Mouse (Mus musculus): ENCODE measurements around the gene Pno1.
"Not testable (repeated sequence)": the region's sequence is repeated elsewhere in the genome, so short reads cannot be mapped to it uniquely, and the experiment has no call there.

Pno1 gene

GRCm38 (mm10) chr11:17211258-17212140 lies at the start of gene Pno1:
Gene Pno1, minus strand, starts transcription at chr11:17211568.
- DNase-seq (ENCODE audit: low spot score): peak; percentile 97

- no peak for DNase-seq (ENCODE audit: low spot score)
These were observed 46.5 kb upstream of the Pno1 start for GRCm38 (mm10) chr11:17257861-17258260.

DNA sequence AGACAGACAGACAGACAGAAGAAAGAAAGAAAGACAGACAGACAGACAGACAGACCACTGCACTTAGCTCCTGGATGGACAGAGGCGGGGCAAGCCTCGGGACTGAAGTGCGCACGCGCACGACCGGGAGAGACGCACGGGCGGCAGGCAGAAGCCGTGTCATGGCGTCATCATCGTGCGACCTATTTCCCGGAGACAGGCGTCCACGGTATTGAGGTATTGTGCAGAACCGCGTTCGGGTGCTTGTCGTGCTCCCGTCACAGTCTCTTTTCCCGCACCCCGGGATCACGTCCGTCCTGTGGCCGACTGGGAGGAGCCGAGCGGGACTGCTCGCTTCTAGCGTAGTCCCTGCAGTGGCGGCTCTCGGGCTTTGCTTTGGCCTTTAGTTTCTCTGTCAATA lies 46.1 kb upstream of the Pno1 start, which contains the start of gene C1d:
Gene C1d (plus strand): TSS at position 137 of the 400 bp plus-strand sequence.
- peak; percentile 95 for DNase-seq (ENCODE audit: low spot score)

DNA sequence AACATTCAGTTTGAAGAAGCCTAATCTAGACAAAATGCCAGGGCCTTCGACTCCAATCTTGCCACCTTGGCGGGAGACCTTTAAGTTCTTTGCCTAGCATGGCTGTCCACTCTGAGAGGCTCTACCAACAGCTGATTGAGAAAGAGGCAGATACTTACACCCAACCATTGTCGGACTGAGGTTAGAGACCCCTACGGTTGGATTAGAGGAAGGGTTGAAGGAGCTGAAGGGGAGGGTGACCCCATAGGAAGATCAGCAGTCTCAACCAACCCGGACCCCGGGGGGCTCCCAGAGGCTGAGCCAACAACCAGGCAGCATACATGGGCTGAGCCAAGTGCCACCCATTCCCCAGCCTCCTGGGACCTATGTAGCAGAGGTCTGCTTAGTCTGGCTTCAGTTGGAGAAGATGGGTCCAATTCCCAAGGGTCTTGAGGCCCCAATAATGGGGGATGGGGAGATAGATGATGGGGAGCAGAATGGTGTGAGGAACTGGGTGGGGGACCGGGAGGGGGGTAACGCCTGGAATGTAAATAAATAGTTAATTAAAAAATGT lies 45.5 kb upstream of the Pno1 start:
- DNase-seq (ENCODE audit: low spot score): no peak

GRCm38 (mm10) chr11:17248715-17249114 lies 37.3 kb upstream of the Pno1 start:
- DNase-seq (ENCODE audit: low spot score): no peak

DNA sequence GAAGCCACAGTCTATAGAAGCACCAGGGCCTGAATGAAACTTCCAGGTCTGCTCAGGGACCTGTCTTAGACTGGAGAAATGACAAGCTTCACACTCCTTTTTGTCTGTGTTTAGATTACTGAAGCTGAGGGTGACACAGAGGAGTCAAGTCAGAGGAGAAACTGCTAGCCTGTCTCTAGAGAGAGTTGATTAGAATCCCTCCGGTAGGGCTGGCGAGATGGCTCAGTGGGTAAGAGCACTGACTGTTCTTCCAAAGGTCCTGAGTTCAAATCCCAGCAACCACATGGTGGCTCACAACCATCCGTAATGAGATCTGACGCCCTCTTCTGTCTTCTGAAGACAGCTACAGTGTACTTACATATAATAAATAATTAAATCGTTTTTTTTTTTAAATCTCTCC lies 27.2 kb upstream of the Pno1 start:
- DNase-seq (ENCODE audit: low spot score): not testable (repeated sequence)

GRCm38 (mm10) chr11:17236449-17237037 lies 25.2 kb upstream of the Pno1 start:
- no peak for DNase-seq (ENCODE audit: low spot score)

DNA sequence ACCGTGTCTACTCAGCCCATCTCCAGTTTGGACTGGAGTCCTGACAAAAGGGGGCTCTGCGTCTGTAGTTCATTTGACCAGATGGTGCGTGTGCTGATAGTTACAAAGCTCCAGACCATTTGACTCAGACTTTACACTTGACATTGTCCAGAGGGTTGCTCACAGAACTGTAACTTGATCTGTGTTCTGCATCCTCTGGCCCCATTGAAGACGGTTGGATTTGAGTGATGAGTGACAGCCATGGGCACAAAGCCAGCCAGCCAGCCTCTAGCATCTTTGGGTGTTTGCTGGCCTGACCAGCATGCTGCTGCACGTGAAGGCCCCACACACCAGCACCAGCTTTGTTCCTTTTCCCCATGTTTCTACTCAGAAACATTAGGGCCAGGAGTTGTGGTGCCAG lies 21.4 kb upstream of the Pno1 start:
- DNase-seq (ENCODE audit: low spot score): peak; percentile 7

- no peak for DNase-seq (ENCODE audit: low spot score)
These were observed 9.8 kb upstream of the Pno1 start for GRCm38 (mm10) chr11:17221126-17221525.

GRCm38 (mm10) chr11:17215475-17215874 lies 4.1 kb upstream of the Pno1 start:
- DNase-seq (ENCODE audit: low spot score): no peak

DNA sequence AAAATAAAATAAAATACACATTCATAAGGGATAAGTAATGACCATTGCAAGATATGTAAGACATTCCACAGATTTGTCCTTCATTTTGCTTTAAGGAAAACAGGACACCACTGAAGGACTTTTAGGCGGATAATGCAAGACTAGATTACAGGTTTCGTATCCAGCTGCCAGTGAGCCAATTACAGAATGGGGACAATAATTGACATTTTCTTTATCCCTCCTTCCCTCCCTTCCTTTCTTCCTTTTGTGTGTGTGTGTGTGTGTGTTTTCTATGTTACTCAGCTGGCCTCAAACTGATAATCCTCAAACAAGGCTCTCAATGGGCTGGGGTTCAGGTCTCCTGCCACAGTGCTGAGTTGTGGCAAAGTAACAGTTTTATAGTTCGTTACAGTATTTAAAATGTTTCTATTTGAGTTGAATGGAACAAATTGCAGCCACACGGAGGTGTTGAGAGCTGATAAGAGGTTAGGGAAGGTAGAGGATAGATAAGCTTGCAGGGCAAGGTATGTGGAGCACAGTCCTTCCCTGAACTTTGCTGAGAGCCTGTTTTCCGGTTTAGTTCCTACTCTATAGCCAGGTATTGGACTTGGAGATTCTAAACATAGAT lies 1.6 kb upstream of the Pno1 start:
- no peak for DNase-seq (ENCODE audit: low spot score)

GRCm38 (mm10) chr11:17212141-17212495 lies 750 bp upstream of the Pno1 start:
- no peak for DNase-seq (ENCODE audit: low spot score)

DNA sequence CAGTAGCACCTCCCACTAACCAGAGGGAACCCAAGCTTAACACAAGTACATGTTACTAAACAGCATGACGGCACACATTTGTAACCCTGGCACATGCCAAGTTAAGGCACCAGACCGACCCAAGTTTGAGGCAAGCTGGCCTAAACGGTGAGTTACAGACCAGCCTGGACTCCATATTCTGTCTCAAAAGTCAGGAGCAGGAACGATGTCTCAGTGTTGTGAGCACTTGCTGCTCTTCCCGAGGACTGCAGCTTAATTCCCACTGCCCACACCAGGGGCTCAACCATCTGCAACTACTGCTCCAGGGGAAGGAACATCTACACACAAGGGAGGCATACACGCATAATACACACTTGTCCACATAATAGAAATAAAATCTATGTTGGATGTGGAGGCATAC lies 8.9 kb downstream of the Pno1 start:
- DNase-seq (ENCODE audit: low spot score): no peak

- DNase-seq (ENCODE audit: low spot score): no peak
These were observed 10.4 kb downstream of the Pno1 start for GRCm38 (mm10) chr11:17200936-17201335.

DNA sequence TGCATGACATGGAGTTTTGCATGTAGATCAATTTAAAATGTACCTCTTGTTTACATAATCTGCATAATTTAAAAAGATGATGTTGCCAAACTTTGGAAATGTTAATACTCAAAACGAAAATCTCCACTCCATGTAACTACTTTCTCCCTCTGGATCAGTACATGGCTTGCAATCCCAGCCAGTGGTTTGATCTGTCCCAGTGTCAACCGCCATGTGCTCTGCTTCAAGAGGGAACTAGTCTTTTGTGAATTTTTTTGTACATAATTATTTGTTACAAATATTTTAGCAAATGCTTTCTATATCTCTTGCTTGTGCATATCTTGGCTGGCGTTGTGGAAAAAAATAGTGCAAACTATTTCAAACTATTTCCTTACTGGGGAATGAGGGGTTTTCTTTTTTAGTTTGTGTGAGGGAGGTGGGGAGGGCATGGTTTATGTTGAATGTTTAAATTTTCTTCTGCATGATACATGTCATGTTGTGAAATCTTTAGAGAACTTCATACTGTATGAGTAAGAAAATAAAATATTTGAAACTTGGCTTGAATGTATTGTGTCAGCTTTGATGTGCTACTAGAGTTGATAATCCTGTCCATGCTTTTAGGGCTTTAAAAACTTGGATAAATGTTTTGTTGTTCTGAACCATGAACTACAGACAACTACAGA lies 11.4 kb downstream of the Pno1 start:
- DNase-seq (ENCODE audit: low spot score): no peak

GRCm38 (mm10) chr11:17199170-17199569 lies 12.2 kb downstream of the Pno1 start:
- no peak for DNase-seq (ENCODE audit: low spot score)

DNA sequence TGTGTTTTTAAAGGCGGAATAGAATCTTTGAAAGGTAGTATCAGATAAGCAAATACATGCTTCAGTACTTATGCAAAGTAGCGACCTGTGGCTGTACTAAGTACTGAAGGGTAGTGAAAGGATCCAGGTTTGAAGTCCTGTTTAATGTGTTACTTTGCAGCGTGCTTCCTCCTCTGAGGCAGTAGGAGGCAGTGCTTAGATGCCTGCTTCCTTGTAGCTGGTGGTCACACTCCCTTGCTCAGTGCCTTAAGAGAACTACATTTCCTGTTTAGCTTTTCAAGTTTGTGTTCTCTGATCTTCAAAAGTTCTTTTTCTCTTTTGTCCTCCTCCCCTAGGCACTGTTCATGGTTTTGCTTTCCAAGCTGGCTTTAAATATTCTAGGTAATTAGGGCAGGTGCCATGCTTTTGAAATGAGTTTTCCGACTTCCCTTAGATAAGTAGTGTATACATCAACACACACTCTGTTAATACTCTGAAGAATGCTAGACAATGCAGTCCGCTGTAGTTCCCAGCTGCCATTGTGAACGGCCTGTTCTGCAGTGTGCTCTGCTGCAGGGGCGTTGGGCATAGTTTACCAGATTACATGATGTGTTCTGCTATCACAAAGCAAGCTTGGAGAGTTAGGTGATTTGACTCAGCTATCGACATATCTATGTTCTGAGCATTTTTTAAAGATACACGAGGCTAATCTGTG lies 19.1 kb downstream of the Pno1 start:
- no peak for DNase-seq (ENCODE audit: low spot score)

GRCm38 (mm10) chr11:17188786-17189185 lies 22.6 kb downstream of the Pno1 start:
- DNase-seq (ENCODE audit: low spot score): peak; percentile 61

DNA sequence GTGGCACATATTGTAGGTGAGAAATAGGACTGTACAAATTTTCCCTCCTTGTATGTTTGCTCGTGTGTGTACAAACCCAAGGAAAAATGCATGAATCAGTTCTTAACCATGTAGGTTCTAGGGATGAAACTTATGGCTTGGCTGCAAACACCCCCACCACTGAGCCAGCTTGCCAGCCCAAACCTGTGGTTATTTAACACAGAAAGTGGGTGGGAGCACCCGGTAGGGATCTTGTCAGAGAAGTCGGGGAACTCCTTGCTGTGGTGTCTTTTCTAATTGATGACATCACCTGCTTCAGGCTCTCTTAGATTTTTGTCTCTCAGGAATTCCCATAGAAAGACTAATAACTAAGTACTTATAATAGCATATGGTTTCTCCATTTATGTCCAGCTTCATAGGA lies 23.7 kb downstream of the Pno1 start:
- no peak for DNase-seq (ENCODE audit: low spot score)

DNA sequence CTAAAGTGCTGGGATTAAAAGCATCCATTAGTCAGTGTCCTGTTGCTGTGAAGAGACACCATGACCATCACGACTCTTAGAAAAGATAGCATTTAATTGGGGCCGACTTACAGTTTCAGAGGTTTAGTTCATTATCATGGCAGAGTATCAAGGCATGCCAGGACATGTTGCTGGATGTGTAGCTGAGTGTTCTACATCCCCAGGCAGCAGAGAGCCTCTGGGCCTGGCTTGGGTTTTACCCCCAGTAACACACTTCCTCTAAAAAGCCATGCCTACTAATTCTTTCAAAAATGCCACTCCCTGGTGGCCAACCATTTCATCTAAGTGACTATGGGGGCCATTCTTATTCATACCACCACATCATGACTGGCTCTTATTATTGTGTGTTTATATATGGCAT lies 28.2 kb downstream of the Pno1 start:
- DNase-seq (ENCODE audit: low spot score): no peak

DNA sequence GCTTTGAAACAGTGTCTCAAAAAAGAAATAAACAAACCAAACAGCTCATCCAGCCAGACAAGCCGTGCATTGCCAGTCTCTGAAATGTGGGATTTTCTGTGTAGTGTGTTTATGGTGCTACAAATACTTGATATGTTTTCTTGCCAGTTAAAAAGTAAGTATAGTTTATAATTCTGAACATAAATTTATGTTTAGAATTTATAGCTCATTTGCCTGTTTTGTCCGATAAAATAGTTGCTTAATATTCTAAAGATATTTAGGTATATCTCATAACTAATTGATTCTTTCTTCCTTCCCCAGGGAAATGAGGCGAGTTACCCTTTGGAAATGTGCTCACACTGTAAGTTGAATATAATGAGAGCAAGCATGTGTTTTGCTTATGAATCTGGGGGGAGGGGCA lies 29.6 kb downstream of the Pno1 start, which contains the start of gene Wdr92:
Gene Wdr92 (plus strand): TSS at position 301 of the 400 bp plus-strand sequence.
- DNase-seq (ENCODE audit: low spot score): no peak

- DNase-seq (ENCODE audit: low spot score): no peak
These were observed 30.6 kb downstream of the Pno1 start for GRCm38 (mm10) chr11:17180753-17181152.
